Mouse (Mus musculus): Measurements from ENCODE around the gene Fgfr2. TPM values are rescaled to one million over a fixed set of nuclear protein-coding genes. Genes with fewer than 3 reads are reported as not detected.

Fgfr2 gene
- polyA plus RNA-seq, 1 experiment = 52.3 TPM

GRCm38 (mm10) chr7:133083936-133084614 lies 39.1 kb downstream of the Fgfr2 start:
- TF ChIP-seq CTCF (IDR thresholded peaks at IDR 0.05; ENCODE audit: borderline replicate concordance, extremely low read depth, insufficient read depth, insufficient read length) (no peak), POLR2A (IDR thresholded peaks at IDR 0.05; ENCODE audit: borderline replicate concordance, extremely low read depth, insufficient read depth, insufficient read length, poor library complexity, severe bottlenecking) (no peak)
- no peak for DNase-seq (ENCODE audit: low read depth)

- TF ChIP-seq CTCF (IDR thresholded peaks at IDR 0.05; ENCODE audit: borderline replicate concordance, extremely low read depth, insufficient read depth, insufficient read length) = no peak
- no peak for TF ChIP-seq POLR2A (IDR thresholded peaks at IDR 0.05; ENCODE audit: borderline replicate concordance, extremely low read depth, insufficient read depth, insufficient read length, poor library complexity, severe bottlenecking)
- no peak for DNase-seq (ENCODE audit: low read depth)
Measured at GRCm38 (mm10) chr7:133078929-133079328, 44.2 kb downstream of the Fgfr2 start.

- TF ChIP-seq POLR2A (IDR thresholded peaks at IDR 0.05; ENCODE audit: borderline replicate concordance, extremely low read depth, insufficient read depth, insufficient read length, poor library complexity, severe bottlenecking) = no peak
- TF ChIP-seq CTCF (IDR thresholded peaks at IDR 0.05; ENCODE audit: borderline replicate concordance, extremely low read depth, insufficient read depth, insufficient read length) = no peak
- DNase-seq (ENCODE audit: low read depth) = peak; percentile 86
Measured at GRCm38 (mm10) chr7:133074462-133075133, 48.6 kb downstream of the Fgfr2 start.

GRCm38 (mm10) chr7:133073147-133073651 lies 50.0 kb downstream of the Fgfr2 start:
- DNase-seq (ENCODE audit: low read depth) = peak; percentile 69
- TF ChIP-seq CTCF (IDR thresholded peaks at IDR 0.05; ENCODE audit: borderline replicate concordance, extremely low read depth, insufficient read depth, insufficient read length) (no peak), POLR2A (IDR thresholded peaks at IDR 0.05; ENCODE audit: borderline replicate concordance, extremely low read depth, insufficient read depth, insufficient read length, poor library complexity, severe bottlenecking) (no peak)

GRCm38 (mm10) chr7:133072535-133072934 lies 50.6 kb downstream of the Fgfr2 start:
- TF ChIP-seq POLR2A (IDR thresholded peaks at IDR 0.05; ENCODE audit: borderline replicate concordance, extremely low read depth, insufficient read depth, insufficient read length, poor library complexity, severe bottlenecking) = no peak
- no peak for TF ChIP-seq CTCF (IDR thresholded peaks at IDR 0.05; ENCODE audit: borderline replicate concordance, extremely low read depth, insufficient read depth, insufficient read length)
- peak; percentile 69 for DNase-seq (ENCODE audit: low read depth)

GRCm38 (mm10) chr7:133067321-133067841 lies 55.8 kb downstream of the Fgfr2 start:
- TF ChIP-seq POLR2A (IDR thresholded peaks at IDR 0.05; ENCODE audit: borderline replicate concordance, extremely low read depth, insufficient read depth, insufficient read length, poor library complexity, severe bottlenecking) = no peak
- TF ChIP-seq CTCF (IDR thresholded peaks at IDR 0.05; ENCODE audit: borderline replicate concordance, extremely low read depth, insufficient read depth, insufficient read length) = no peak
- peak; percentile 86 for DNase-seq (ENCODE audit: low read depth)

GRCm38 (mm10) chr7:133066776-133067175 lies 56.4 kb downstream of the Fgfr2 start:
- TF ChIP-seq CTCF (IDR thresholded peaks at IDR 0.05; ENCODE audit: borderline replicate concordance, extremely low read depth, insufficient read depth, insufficient read length) (no peak), POLR2A (IDR thresholded peaks at IDR 0.05; ENCODE audit: borderline replicate concordance, extremely low read depth, insufficient read depth, insufficient read length, poor library complexity, severe bottlenecking) (no peak)
- DNase-seq (ENCODE audit: low read depth) = peak; percentile 94

- DNase-seq (ENCODE audit: low read depth) = no peak
- TF ChIP-seq CTCF (IDR thresholded peaks at IDR 0.05; ENCODE audit: borderline replicate concordance, extremely low read depth, insufficient read depth, insufficient read length) (no peak), POLR2A (IDR thresholded peaks at IDR 0.05; ENCODE audit: borderline replicate concordance, extremely low read depth, insufficient read depth, insufficient read length, poor library complexity, severe bottlenecking) (no peak)
Measured at GRCm38 (mm10) chr7:133062055-133062454, 61.1 kb downstream of the Fgfr2 start.

GRCm38 (mm10) chr7:133060170-133060569 lies 63.0 kb downstream of the Fgfr2 start:
- TF ChIP-seq CTCF (IDR thresholded peaks at IDR 0.05; ENCODE audit: borderline replicate concordance, extremely low read depth, insufficient read depth, insufficient read length) (no peak), POLR2A (IDR thresholded peaks at IDR 0.05; ENCODE audit: borderline replicate concordance, extremely low read depth, insufficient read depth, insufficient read length, poor library complexity, severe bottlenecking) (no peak)
- DNase-seq (ENCODE audit: low read depth) = no peak

- TF ChIP-seq CTCF (IDR thresholded peaks at IDR 0.05; ENCODE audit: borderline replicate concordance, extremely low read depth, insufficient read depth, insufficient read length) (no peak), POLR2A (IDR thresholded peaks at IDR 0.05; ENCODE audit: borderline replicate concordance, extremely low read depth, insufficient read depth, insufficient read length, poor library complexity, severe bottlenecking) (no peak)
- peak; percentile 72 for DNase-seq (ENCODE audit: low read depth)
Measured at GRCm38 (mm10) chr7:133059517-133060104, 63.5 kb downstream of the Fgfr2 start.

GRCm38 (mm10) chr7:133059150-133059509 lies 64.0 kb downstream of the Fgfr2 start:
- no peak for DNase-seq (ENCODE audit: low read depth)
- no peak for TF ChIP-seq CTCF (IDR thresholded peaks at IDR 0.05; ENCODE audit: borderline replicate concordance, extremely low read depth, insufficient read depth, insufficient read length)
- no peak for TF ChIP-seq POLR2A (IDR thresholded peaks at IDR 0.05; ENCODE audit: borderline replicate concordance, extremely low read depth, insufficient read depth, insufficient read length, poor library complexity, severe bottlenecking)

Data from brain, embryonic 14.5 days (tissue).